Mouse (Mus musculus) liver, embryonic 16.5 days (tissue): ENCODE measurements around the gene Tufm. TPM values are rescaled to one million over a fixed set of nuclear protein-coding genes. Genes with fewer than 3 reads are reported as not detected.

Experiments
- ATAC-seq: fragments of 200-750 bp; cut with Nextera tagmentation; 2 replicates; pipeline ENCODE4 v1.8.0; 2017; ENCODE audit warnings: low read depth, mild to moderate bottlenecking, moderate number of reproducible peaks, moderate library complexity
- H3K27ac ChIP-seq: fragments of 300-500 bp; sonication (generic); 2 replicates; pipeline ENCODE4 v1.5.1; 2014; ENCODE audit warnings: mild to moderate bottlenecking, low read length
- H3K27me3 ChIP-seq: fragments of 300-500 bp; sonication (generic); 2 replicates; pipeline ENCODE4 v1.6.1; 2014; ENCODE audit warnings: low read depth, low read length, mixed read lengths; ENCODE audit not compliant: control insufficient read depth, insufficient read depth
- H3K36me3 ChIP-seq: fragments of 300-500 bp; sonication (generic); 2 replicates; pipeline ENCODE4 v1.6.1; 2014; ENCODE audit warnings: mild to moderate bottlenecking; ENCODE audit not compliant: control insufficient read depth, insufficient read depth
- H3K4me1 ChIP-seq: fragments of 300-500 bp; sonication (generic); 2 replicates; pipeline ENCODE4 v1.6.1; 2014; ENCODE audit warnings: low read depth, low read length, mixed read lengths; ENCODE audit not compliant: control insufficient read depth
- H3K4me2 ChIP-seq: fragments of 300-500 bp; sonication (generic); 2 replicates; pipeline ENCODE4 v1.6.1; 2014; ENCODE audit warnings: low read depth, low read length, mixed read lengths
- H3K4me3 ChIP-seq: fragments of 300-500 bp; sonication (generic); 2 replicates; pipeline ENCODE4 v1.5.1; 2014; ENCODE audit warnings: low read depth, mild to moderate bottlenecking, low read length
- H3K9ac ChIP-seq: fragments of 300-500 bp; sonication (generic); 2 replicates; pipeline ENCODE4 v1.6.1; 2014; ENCODE audit warnings: low read depth, low read length
- H3K9me3 ChIP-seq: fragments of 300-500 bp; sonication (generic); replicated peaks from 2 replicates; pipeline ENCODE4 v1.6.1; 2016; ENCODE audit warnings: low read length; ENCODE audit not compliant: control insufficient read depth
- WGBS: fragments of 180-500 bp; shearing (Covaris S2); extraction: QIAGEN DNeasy Blood & Tissue Kit; methylation state at CpG from one replicate; pipeline ENCODE4 v1.1.7; 2014; ENCODE audit not compliant: insufficient replicate concordance; 5-methylcytosine and 5-hydroxymethylcytosine counted together
- polyA plus RNA-seq: library from polyadenylated mRNA; unstranded; fragments of >200 nt; fragmentation: Nextera tagmentation; extraction: Ambion mirVana; gene quantifications from 2 replicates; pipeline ENCODE4 v1.2.1, GENCODE M21; 2015

Gene Tufm
- polyA plus RNA-seq, result 81.0 and 84.0 TPM in 2 replicates

GRCm38 (mm10) chr7:126487052-126487483 lies at the start of gene Tufm:
Tufm (plus strand) TSS chr7:126487361.
- Histone ChIP-seq H3K9ac (peak within 1 kb of the TSS; percentile 74), H3K27ac (peak within 1 kb of the TSS; percentile 18), H3K4me2 (peak within 1 kb of the TSS; percentile 62), H3K27me3 (no peaks in the 10 kb centered on the region), H3K9me3 (no peaks in the 10 kb centered on the region), H3K4me3 (peak within 1 kb of the TSS; percentile 81), H3K4me1 (peaks cover 21% of the 10 kb centered on the region), H3K36me3 (peaks cover 8% of the 10 kb centered on the region; the same call in 1 of the 2 replicates)
- peak; percentile 79 for ATAC-seq
- under 1% methylated on average over 32 of the region's 32 CpGs for WGBS

GRCm38 (mm10) chr7:126440134-126440533 lies 47.0 kb upstream of the Tufm start:
- Histone ChIP-seq H3K9ac (no peak overlapping the region), H3K4me3 (no peak overlapping the region), H3K4me2 (no peak overlapping the region), H3K9me3 (no peaks in the 10 kb centered on the region), H3K27me3 (no peaks in the 10 kb centered on the region), H3K4me1 (no peaks in the 10 kb centered on the region), H3K36me3 (no peaks in the 10 kb centered on the region), H3K27ac (no peak overlapping the region)
- no peak for ATAC-seq
- WGBS, result 86% methylated on average over 9 of the region's 9 CpGs

- Histone ChIP-seq H3K4me3 (no peak overlapping the region), H3K36me3 (no peaks in the 10 kb centered on the region), H3K4me2 (no peak overlapping the region), H3K9ac (no peak overlapping the region), H3K9me3 (no peaks in the 10 kb centered on the region), H3K4me1 (no peaks in the 10 kb centered on the region), H3K27ac (no peak overlapping the region), H3K27me3 (no peaks in the 10 kb centered on the region)
- ATAC-seq, result no peak
- WGBS, result 78% methylated on average over 10 of the region's 10 CpGs
These were observed 43.2 kb upstream of the Tufm start for GRCm38 (mm10) chr7:126443997-126444396.

- Histone ChIP-seq H3K9me3 (no peaks in the 10 kb centered on the region), H3K9ac (no peak overlapping the region), H3K4me2 (no peak overlapping the region), H3K27me3 (no peaks in the 10 kb centered on the region), H3K36me3 (no peaks in the 10 kb centered on the region), H3K27ac (no peak overlapping the region), H3K4me1 (no peaks in the 10 kb centered on the region), H3K4me3 (no peak overlapping the region)
- WGBS, result 84% methylated on average over 9 of the region's 9 CpGs
- ATAC-seq, result no peak
These were observed 42.6 kb upstream of the Tufm start for GRCm38 (mm10) chr7:126444536-126444935.

- no peak overlapping the region for H3K4me2 ChIP-seq
- ATAC-seq, result no peak
- H3K27ac ChIP-seq, result no peak overlapping the region
- H3K36me3 ChIP-seq, result no peaks in the 10 kb centered on the region
- H3K4me1 ChIP-seq, result no peaks in the 10 kb centered on the region
- H3K27me3 ChIP-seq, result no peaks in the 10 kb centered on the region
- no peak overlapping the region for H3K4me3 ChIP-seq
- 81% methylated on average over 15 of the region's 15 CpGs for WGBS
- no peak overlapping the region for H3K9ac ChIP-seq
- H3K9me3 ChIP-seq, result no peaks in the 10 kb centered on the region
These were observed 41.9 kb upstream of the Tufm start for GRCm38 (mm10) chr7:126445104-126445815.

- no peak overlapping the region for H3K27ac ChIP-seq
- no peaks in the 10 kb centered on the region for H3K27me3 ChIP-seq
- no peak overlapping the region for H3K4me3 ChIP-seq
- H3K9ac ChIP-seq, result no peak overlapping the region
- ATAC-seq, result no peak
- H3K4me1 ChIP-seq, result no peaks in the 10 kb centered on the region
- WGBS, result 87% methylated on average over 21 of the region's 21 CpGs
- no peaks in the 10 kb centered on the region for H3K36me3 ChIP-seq
- no peaks in the 10 kb centered on the region for H3K9me3 ChIP-seq
- no peak overlapping the region for H3K4me2 ChIP-seq
These were observed 40.9 kb upstream of the Tufm start for GRCm38 (mm10) chr7:126446217-126446616.

GRCm38 (mm10) chr7:126448481-126448880 lies 38.7 kb upstream of the Tufm start:
- Histone ChIP-seq H3K4me1 (no peaks in the 10 kb centered on the region), H3K9me3 (no peaks in the 10 kb centered on the region), H3K27me3 (no peaks in the 10 kb centered on the region), H3K4me2 (no peak overlapping the region), H3K9ac (no peak overlapping the region), H3K4me3 (no peak overlapping the region), H3K27ac (no peak overlapping the region), H3K36me3 (no peaks in the 10 kb centered on the region)
- ATAC-seq, result no peak
- 66% methylated on average over 19 of the region's 19 CpGs for WGBS

GRCm38 (mm10) chr7:126449991-126450390 lies 37.2 kb upstream of the Tufm start:
- ATAC-seq, result no peak
- WGBS, result 76% methylated on average over 18 of the region's 18 CpGs
- Histone ChIP-seq H3K27ac (no peak overlapping the region), H3K36me3 (no peaks in the 10 kb centered on the region), H3K9ac (no peak overlapping the region), H3K4me3 (no peak overlapping the region), H3K27me3 (no peaks in the 10 kb centered on the region), H3K4me1 (no peaks in the 10 kb centered on the region), H3K9me3 (no peaks in the 10 kb centered on the region), H3K4me2 (no peak overlapping the region)

- ATAC-seq, result no peak
- Histone ChIP-seq H3K27ac (no peak overlapping the region), H3K27me3 (no peaks in the 10 kb centered on the region), H3K9me3 (no peaks in the 10 kb centered on the region), H3K4me1 (no peaks in the 10 kb centered on the region), H3K4me2 (no peak overlapping the region), H3K4me3 (no peak overlapping the region), H3K9ac (no peak overlapping the region), H3K36me3 (no peaks in the 10 kb centered on the region)
- WGBS, result 79% methylated on average over 6 of the region's 6 CpGs
These were observed 36.5 kb upstream of the Tufm start for GRCm38 (mm10) chr7:126450641-126451040.
